Mouse (Mus musculus) ES-E14 (cell line): ENCODE results near the gene Bnc2.

ENCODE experiments used
- CHD2 ChIP-seq: IDR thresholded peaks from 2 replicates; pipeline ENCODE4 v1.6.1; 2014; ENCODE audit warnings: mild to moderate bottlenecking, low read depth, low read length, inconsistent platforms
- MAFK ChIP-seq: IDR thresholded peaks from 2 replicates; pipeline ENCODE4 v1.6.1; 2014; ENCODE audit warnings: mild to moderate bottlenecking, low read depth, low read length, inconsistent platforms; ENCODE audit not compliant: insufficient read depth

GRCm38 (mm10) chr4:84685521-84686366 is 10.7 kb upstream of the Bnc2 start:
- TF ChIP-seq MAFK (no peak), CHD2 (no peak)
